Mouse (Mus musculus) spleen, adult 2 months (tissue): ENCODE data around the gene Csrp1. TPM values are rescaled to one million over a fixed set of nuclear protein-coding genes. Genes with fewer than 3 reads are reported as not detected.

Source experiments
- DNase-seq, 2 experiments: peaks; one replicate each; pipeline versions ENCODE4 v3.0.0 to v3.0.0-alpha.2; 2012 to 2021; ENCODE audit warnings: low spot score in 2 of 2, low read depth in 1 of 2
- H3K27ac ChIP-seq: fragments of 200-500 bp; 2 replicates; pipeline ENCODE4 v1.5.1; 2012; ENCODE audit warnings: low read length, inconsistent platforms; ENCODE audit not compliant: insufficient read depth
- H3K27me3 ChIP-seq: fragments of 200-500 bp; 2 replicates; pipeline ENCODE4 v1.6.1; 2012; ENCODE audit warnings: mild to moderate bottlenecking, moderate library complexity, low read length, inconsistent platforms; ENCODE audit not compliant: control insufficient read depth, insufficient read depth
- H3K36me3 ChIP-seq: fragments of 200-500 bp; 2 replicates; pipeline ENCODE4 v1.6.1; 2012; ENCODE audit warnings: mild to moderate bottlenecking, low read length, inconsistent platforms; ENCODE audit not compliant: control insufficient read depth, insufficient read depth
- H3K4me1 ChIP-seq: fragments of 200-500 bp; 2 replicates; pipeline ENCODE4 v1.6.1; 2011; ENCODE audit warnings: inconsistent platforms; ENCODE audit not compliant: control insufficient read depth, insufficient read depth, insufficient read length
- H3K4me3 ChIP-seq: fragments of 200-500 bp; 2 replicates; pipeline ENCODE4 v1.5.1; 2011; ENCODE audit warnings: mild to moderate bottlenecking, inconsistent platforms; ENCODE audit not compliant: insufficient read depth, insufficient read length; ENCODE audit errors: extremely low read depth
- CTCF ChIP-seq: fragments of 200-500 bp; IDR thresholded peaks from 2 replicates; pipeline ENCODE4 v1.5.1; 2011; ENCODE audit warnings: mild to moderate bottlenecking, inconsistent platforms; ENCODE audit not compliant: insufficient read depth, insufficient read length, insufficient replicate concordance; ENCODE audit errors: extremely low read depth
- POLR2A ChIP-seq: fragments of 200-500 bp; IDR thresholded peaks from 2 replicates; pipeline ENCODE4 v1.6.1; 2011; ENCODE audit warnings: low read depth, low read length, inconsistent platforms
- WGBS: fragments of 180-500 bp; shearing (Covaris S2); methylation state at CpG from one replicate; pipeline ENCODE4 v1.1.7; 2018; 5-methylcytosine and 5-hydroxymethylcytosine counted together
- polyA plus RNA-seq: library from polyadenylated mRNA; depleted of rRNA; stranded (reverse); fragments of >200 nt; gene quantifications from 2 replicates; pipeline ENCODE4 v1.2.3, GENCODE M21; 2012

Gene Csrp1
- polyA plus RNA-seq, 1 experiment: 174 TPM

DNA sequence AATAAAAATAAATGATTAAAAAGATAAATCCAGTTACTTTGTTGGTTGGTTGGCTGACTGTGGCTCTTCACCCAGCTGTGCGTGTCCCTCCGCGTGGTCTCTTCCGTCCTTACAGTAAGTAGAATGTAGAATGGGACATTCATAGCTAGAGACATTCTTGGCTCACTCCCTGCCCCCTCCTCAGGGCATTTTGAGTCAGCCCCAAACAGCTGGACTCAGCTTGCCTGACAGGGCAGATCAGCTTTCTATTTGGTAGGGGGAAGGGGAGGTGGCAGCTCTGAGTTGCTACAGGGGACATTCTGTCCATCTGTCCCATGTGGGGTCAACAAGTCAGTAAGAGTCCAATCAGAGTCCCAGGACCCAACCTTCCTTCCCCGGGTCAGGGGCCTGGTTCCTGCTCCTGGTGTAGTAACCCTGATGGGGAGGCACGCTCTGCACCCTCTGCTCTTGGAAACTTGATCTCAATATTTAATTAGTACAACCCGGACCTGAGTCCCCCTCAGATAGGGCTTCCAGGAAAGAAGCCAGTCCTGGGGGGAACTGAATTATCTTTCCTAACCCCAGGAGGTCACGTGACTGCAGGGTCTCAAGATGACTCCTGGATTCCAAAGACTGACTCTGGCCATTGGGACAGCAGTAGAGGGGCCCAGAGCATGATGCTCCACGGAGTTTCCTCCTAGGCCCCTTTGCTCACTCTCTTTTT, 43.8 kb downstream of the Csrp1 start:
- no peak overlapping the region for H3K27ac ChIP-seq
- peaks cover 8% of the 10 kb centered on the region for H3K4me1 ChIP-seq
- TF ChIP-seq CTCF (no peak), POLR2A (no peak)
- H3K36me3 ChIP-seq: no peaks in the 10 kb centered on the region
- WGBS: 84% methylated on average over 9 of the region's 9 CpGs
- DNase-seq: no peak
- peaks cover 10% of the 10 kb centered on the region for H3K27me3 ChIP-seq
- H3K4me3 ChIP-seq: no peak overlapping the region

DNA sequence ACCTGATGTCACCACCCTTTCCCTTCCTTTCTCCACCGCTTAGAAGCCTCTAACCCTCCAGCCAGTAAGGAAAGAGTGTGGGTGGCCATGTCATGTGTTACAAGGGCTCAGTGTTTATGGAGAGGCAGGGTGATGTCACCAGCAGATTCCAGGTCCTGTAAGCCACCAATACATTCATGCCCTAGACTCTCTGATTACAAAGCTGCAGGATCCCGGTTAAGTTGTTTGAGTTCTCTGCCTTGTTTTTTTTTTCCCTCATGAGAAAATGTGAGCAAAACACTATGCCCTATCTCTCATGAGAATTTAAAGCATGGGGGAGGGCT, 44.3 kb downstream of the Csrp1 start:
- Histone ChIP-seq H3K27ac (no peak overlapping the region), H3K27me3 (peaks cover 10% of the 10 kb centered on the region), H3K4me1 (peaks cover 8% of the 10 kb centered on the region), H3K36me3 (no peaks in the 10 kb centered on the region), H3K4me3 (no peak overlapping the region)
- 94% methylated on average over 2 of the region's 2 CpGs for WGBS
- TF ChIP-seq CTCF (no peak), POLR2A (no peak)
- no peak for DNase-seq

DNA sequence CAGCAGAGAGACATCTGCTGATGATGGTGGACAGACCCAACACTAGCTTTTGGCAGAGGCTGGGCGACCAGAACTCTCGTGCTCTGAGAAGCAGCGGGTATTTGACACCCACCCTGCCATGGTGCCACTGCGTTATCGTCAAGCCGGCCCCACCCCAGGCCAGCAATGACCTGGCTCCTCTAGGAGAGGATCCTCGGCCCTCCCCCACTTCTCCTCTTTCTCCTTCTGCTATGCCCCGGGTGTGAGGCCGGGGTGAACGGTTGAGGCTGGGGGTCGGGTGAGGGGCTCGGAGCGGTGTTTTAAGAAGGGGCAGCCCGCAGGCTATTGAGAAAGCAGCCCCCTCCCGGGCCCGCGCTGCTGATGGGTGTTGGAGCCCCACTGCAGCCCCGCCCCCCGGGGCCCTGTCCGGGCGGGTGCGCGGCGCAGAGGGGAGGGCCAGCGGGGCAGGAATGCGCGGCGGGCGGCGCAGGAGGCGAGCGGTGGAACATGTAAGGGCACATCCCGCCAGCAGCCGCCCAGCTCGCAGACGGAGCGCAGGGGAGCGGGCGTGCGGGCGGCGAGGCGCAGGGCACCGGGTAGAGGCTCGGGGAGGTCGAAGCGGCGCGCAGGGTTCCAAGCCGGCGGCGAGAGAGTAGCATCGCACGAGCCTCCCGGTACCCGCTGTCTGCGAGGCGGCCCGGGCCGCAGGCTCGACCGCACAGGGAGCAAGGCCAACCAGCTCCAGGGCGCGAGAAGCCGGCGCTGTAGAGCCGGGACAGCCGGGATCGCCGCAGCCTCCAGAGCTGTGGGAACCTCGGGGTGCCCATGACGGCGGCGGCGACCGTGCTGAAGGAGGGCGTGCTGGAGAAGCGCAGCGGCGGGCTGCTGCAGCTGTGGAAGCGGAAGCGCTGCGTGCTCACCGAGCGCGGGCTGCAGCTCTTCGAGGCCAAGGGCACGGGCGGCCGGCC, 46.1 kb downstream of the Csrp1 start, which contains the start of gene Phlda3:
Phlda3 (plus strand) TSS at position 475 of the 947 bp plus-strand sequence.
- Histone ChIP-seq H3K36me3 (no peaks in the 10 kb centered on the region), H3K4me1 (peaks cover 8% of the 10 kb centered on the region), H3K27ac (peak within 1 kb of the TSS; percentile 59; the same call in 1 of the 2 replicates), H3K4me3 (peak within 1 kb of the TSS; percentile 61), H3K27me3 (peaks cover 10% of the 10 kb centered on the region)
- DNase-seq: peak in 1 of 2 experiments; percentile 23
- no peak for TF ChIP-seq CTCF
- no peak for TF ChIP-seq POLR2A
- WGBS: 3% methylated on average over 89 of the region's 90 CpGs

DNA sequence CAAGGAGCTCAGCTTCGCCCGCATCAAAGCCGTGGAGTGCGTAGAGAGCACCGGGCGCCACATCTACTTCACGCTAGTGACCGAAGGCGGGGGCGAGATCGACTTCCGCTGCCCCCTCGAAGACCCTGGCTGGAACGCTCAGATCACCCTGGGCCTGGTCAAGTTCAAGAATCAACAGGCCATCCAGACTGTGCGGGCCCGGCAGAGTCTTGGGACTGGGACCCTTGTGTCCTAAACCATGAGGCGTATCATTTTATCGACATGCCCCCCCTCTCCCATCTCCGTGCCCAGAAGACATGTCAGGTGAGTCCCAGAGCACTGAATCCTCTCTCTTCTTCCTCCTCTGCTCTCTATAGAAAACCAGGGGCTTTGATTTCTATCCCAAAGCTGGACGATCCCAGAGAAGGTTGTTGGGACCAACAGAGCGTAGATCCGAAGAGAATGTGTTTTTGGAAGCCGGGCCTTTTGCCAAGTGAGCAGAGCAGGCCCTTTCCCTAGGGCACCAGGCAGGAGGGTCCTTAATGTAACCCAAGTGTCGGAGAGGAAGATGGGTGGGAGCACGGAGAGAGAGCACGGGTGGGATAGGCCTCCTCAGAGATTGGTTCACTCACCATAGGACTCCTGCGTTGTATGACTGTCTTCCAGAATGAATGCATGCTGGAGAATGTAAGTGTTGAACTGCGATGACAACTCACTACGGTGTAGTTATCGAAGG, 46.9 kb downstream of the Csrp1 start:
- peak overlapping the region; percentile 59; the same call in 1 of the 2 replicates for H3K27ac ChIP-seq
- DNase-seq: no peak
- WGBS: 36% methylated on average over 30 of the region's 30 CpGs
- H3K4me3 ChIP-seq: peak overlapping the region; percentile 61
- peaks cover 8% of the 10 kb centered on the region for H3K4me1 ChIP-seq
- H3K36me3 ChIP-seq: no peaks in the 10 kb centered on the region
- TF ChIP-seq CTCF: no peak
- TF ChIP-seq POLR2A: no peak
- H3K27me3 ChIP-seq: peaks cover 10% of the 10 kb centered on the region

DNA sequence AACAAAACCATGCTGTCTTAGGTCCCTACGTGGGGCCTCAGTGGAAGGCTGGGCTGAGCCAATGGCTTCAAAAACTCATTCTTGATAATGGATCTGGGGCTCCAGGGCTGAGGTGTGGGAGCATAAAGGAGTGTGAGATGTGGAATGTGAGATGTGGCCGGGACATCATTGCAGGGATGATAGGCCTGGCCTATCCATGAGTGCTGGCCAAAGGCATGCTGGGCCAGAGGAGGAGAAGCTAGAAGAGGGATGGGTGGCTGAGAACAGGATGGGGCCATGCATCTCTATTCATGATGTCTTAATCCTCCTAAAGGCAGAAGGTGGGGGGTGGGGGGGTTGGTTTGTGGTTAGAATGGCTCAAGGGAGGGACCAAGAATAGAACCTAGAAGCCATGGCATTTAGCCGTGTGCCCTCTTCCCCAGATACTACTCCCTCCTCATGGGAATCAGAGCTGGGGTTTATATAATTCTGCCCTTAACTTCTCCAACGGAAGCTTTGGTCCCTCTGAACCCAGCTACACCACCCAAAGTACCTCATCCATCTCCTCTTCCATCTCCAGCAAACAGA, 47.5 kb downstream of the Csrp1 start:
- H3K4me3 ChIP-seq: peak overlapping the region; percentile 19; the same call in 1 of the 2 replicates
- no peak overlapping the region for H3K27ac ChIP-seq
- peaks cover 8% of the 10 kb centered on the region for H3K4me1 ChIP-seq
- WGBS: 58% methylated on average over 4 of the region's 4 CpGs
- no peaks in the 10 kb centered on the region for H3K36me3 ChIP-seq
- peaks cover 10% of the 10 kb centered on the region for H3K27me3 ChIP-seq
- DNase-seq: no peak
- no peak for TF ChIP-seq POLR2A
- no peak for TF ChIP-seq CTCF

DNA sequence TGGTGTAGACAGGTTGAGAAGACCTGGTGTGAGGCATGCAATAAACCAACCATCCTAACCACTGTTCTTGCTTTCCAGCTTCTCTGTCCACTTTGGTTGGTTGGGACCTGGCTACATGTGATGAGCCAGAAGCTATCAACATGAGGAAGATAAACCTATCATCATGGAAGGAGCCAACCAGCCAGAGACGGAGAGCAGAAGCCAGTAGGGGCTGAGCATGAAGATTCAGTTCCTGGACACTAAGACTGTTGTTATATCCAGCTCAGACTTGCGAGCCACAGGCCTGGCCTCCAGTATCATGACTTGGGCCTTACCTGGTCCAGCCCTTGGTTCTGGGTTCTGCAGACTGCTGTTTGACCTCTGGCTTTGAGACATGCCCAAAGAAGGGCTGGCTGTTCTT, 48.5 kb downstream of the Csrp1 start:
- no peak overlapping the region for H3K27ac ChIP-seq
- peaks cover 10% of the 10 kb centered on the region for H3K27me3 ChIP-seq
- no peaks in the 10 kb centered on the region for H3K36me3 ChIP-seq
- peaks cover 8% of the 10 kb centered on the region for H3K4me1 ChIP-seq
- no peak overlapping the region for H3K4me3 ChIP-seq
- DNase-seq: no peak
- no peak for TF ChIP-seq POLR2A
- no peak for TF ChIP-seq CTCF
- 87% methylated on average over 2 of the region's 2 CpGs for WGBS

DNA sequence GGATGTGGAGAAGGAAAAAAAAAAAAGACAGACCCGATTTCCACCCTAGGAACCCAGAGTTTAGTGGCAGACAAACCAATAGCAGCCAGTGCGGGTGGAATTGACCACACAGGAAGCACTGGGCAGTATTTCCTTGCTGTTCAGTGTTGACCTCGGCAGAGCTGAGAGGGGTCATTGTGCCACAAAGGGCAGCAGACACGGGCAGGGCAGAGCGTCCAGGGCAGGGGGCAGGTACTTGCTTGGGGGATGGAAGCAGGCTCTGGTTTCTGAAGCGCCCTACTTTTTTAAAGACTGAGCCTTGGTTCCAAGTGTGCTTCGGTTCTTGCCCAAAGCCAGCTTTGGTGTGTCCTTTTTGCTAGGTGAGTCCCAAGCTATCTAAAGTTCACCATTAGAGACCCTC, 50.4 kb downstream of the Csrp1 start:
- no peaks in the 10 kb centered on the region for H3K36me3 ChIP-seq
- WGBS: 60% methylated on average over 7 of the region's 7 CpGs
- H3K27ac ChIP-seq: no peak overlapping the region
- H3K4me3 ChIP-seq: no peak overlapping the region
- TF ChIP-seq POLR2A: no peak
- peaks cover 10% of the 10 kb centered on the region for H3K27me3 ChIP-seq
- no peak for DNase-seq
- peaks cover 8% of the 10 kb centered on the region for H3K4me1 ChIP-seq
